Mouse (Mus musculus): ENCODE data around the gene Fermt1.

- TF ChIP-seq ZC3H11A (IDR thresholded peaks at IDR 0.05; ENCODE audit: borderline replicate concordance, low read depth, low read length) (no peak), HCFC1 (IDR thresholded peaks at IDR 0.05; ENCODE audit: borderline replicate concordance, insufficient read depth, low read length) (no peak), ZNF384 (IDR thresholded peaks at IDR 0.05; ENCODE audit: low read depth, low read length) (no peak)
These were observed 76.0 kb downstream of the Fermt1 start for GRCm38 (mm10) chr2:132869682-132870081.

All from ES-E14 (cell line).